Mouse (Mus musculus) heart, adult 9 months (tissue): ENCODE measurements around the gene Slc43a3.
"Not testable (repeated sequence)": the region's sequence is repeated elsewhere in the genome, so short reads cannot be mapped to it uniquely, and the experiment has no call there.

Experiments used
- DNase-seq, 2 experiments: peaks; one replicate each; pipeline ENCODE4 v3.0.0; 2022; ENCODE audit warnings: low spot score in 2 of 2

Gene Slc43a3

DNA sequence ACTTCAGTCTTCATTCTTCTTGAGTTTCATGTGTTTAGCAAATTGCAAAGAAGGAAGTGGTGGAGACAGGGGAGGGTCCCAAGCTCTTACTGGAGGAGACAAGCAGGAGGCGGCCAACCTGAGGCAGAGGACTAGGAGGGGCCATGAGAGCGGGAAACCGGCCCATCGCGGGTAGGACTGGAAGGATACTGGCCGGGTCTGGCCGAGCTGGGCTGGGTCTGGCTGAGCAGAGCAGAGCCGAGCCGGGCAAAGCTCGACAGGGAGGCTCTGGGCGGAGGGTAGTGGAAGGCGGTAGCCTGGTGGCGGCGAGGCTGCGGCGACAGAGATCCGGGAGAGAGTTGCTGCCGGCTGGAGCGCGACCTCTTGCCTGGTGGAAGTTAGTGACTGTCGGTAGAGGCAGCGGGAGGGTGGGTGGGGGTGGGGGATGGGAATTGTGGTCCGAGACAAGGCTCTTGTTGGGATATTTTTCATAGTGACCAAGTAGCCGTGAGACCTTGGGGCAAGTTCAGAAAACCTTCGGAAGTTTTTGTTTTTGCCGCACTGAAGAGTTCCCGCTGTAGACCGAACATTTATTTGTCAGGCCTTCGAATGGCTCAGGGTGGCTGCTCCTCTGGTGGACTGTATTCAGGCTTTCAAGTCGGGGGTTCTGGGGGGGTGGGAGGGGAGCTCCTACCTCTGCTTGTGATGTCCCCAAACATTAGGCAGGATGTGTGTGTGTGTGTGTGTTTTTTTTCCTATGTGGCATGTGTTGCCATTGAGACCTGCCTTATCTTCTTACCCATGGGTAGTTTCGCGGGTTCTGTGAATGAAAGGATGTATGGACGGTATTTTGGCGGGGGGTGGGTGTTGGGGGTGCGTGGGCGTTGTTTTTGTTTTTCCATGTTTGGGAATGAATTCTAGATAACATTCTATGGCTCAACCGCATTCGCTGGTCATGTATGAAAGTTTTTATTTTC, at the start of gene Slc43a3:
Gene Slc43a3 (plus strand): TSS at position 106 of the 956 bp plus-strand sequence.
- peak; percentile 92 to 96 for DNase-seq

GRCm38 (mm10) chr2:84886821-84887281, 49.5 kb upstream of the Slc43a3 start:
- peak in 1 of 2 experiments; percentile 45 for DNase-seq

- DNase-seq, result peak; percentile 51 to 53
Measured at GRCm38 (mm10) chr2:84887411-84888271, 48.7 kb upstream of the Slc43a3 start.

GRCm38 (mm10) chr2:84888657-84889315, 47.6 kb upstream of the Slc43a3 start:
- DNase-seq, result peak; percentile 74 to 83

DNA sequence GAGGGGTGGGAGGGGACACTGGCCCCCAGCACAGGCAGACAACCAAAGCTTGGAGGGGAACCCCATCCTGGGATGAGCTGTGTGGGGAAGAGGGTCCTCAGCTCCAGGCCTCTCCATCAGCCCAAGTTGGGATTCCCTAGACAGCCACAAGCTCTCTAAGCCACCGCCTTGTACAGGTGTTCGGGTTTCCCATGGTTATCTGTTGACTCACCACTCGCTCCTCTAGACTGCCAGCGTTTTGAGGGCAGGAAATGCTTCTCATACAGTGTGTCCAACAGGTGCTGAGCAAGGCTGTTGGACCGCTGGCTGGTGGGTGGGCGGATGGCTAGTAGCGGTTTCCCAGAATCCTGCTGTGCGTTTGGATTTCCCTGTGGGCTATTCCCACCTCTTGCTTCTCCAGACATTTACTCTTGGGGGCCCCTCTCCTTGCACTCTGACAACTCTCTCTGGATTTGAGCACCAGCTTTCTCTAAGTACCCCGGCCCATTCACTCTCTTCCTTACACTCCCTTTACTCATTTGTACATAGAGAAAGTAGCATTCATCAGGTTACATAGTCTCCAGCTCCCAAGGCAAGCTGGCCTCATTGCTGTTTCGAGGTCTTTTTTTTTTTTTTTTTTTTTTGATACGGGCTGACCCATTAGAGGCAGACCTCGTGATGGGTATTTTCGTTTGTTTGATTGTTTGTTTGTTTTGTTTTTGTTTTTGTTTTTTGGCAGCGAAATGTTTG, 46.9 kb upstream of the Slc43a3 start:
- peak in 1 of 2 experiments; percentile 39 for DNase-seq

GRCm38 (mm10) chr2:84890045-84890340, 46.4 kb upstream of the Slc43a3 start:
- DNase-seq, result peak; percentile 72 to 87

DNA sequence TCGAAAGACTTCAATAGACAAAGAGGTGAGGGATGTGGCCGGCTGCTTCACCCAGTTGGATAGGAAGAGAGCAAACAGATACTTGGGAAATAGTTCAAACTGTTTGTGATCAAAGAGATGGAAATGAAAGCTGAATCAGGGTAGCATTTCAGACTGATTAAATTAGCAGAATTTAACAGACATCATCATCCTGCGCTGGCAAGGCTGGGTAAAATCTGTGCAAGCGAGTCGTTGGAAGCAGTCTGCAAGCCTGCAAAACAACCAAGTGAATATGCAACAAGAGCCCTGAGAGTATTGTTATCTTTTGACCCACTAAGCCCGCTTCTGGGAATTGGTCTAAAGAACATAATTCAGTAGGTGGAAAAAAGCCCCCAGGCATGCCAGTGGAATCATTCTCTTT, 43.0 kb upstream of the Slc43a3 start:
- DNase-seq, result no peak

- peak; percentile 54 to 71 for DNase-seq
Measured at GRCm38 (mm10) chr2:84895495-84896198, 40.7 kb upstream of the Slc43a3 start.

DNA sequence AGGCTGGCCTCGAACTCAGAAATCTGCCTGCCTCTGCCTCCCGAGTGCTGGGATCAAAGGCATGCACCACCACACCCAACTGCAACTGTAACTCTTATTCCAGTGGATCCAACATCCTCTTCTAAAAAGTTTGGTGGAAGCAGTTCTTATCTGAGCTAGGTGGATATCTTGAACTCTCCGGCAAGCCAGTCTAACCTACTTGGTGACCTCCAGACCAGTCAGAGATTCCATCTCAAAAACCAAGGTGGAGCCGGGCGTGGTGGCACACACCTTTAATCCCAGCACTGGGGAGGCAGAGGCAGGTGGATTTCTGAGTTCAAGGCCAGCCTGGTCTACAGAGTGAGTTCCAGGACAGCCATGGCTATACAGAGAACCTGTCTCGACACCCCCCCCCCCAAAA, 39.7 kb upstream of the Slc43a3 start:
- DNase-seq, result not testable (repeated sequence)

- no peak for DNase-seq
Measured at GRCm38 (mm10) chr2:84912722-84913121, 23.7 kb upstream of the Slc43a3 start.

DNA sequence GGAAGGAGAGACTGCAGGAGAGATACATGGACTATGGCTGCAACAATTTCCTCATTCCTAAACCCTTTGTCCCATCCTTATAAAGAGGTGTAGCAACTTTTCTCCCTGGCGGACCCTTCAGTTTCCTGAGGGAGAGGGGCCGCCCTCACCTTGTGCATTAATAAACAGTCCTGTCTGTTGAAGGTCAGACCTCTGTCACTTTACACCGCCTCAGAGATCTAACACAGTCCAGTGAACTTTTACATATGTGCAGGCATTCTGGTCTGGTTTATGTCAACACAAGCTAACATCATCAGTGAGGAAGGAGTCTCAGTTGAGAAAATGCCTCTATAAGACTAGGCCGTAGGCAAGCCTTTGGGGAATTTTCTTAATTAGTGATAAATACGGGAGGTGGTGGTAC, 22.5 kb upstream of the Slc43a3 start:
- no peak for DNase-seq

- peak; percentile 72 to 85 for DNase-seq
Measured at GRCm38 (mm10) chr2:84915330-84915729, 21.0 kb upstream of the Slc43a3 start.

- peak; percentile 90 to 93 for DNase-seq
Measured at GRCm38 (mm10) chr2:84916548-84917320, 19.6 kb upstream of the Slc43a3 start.

DNA sequence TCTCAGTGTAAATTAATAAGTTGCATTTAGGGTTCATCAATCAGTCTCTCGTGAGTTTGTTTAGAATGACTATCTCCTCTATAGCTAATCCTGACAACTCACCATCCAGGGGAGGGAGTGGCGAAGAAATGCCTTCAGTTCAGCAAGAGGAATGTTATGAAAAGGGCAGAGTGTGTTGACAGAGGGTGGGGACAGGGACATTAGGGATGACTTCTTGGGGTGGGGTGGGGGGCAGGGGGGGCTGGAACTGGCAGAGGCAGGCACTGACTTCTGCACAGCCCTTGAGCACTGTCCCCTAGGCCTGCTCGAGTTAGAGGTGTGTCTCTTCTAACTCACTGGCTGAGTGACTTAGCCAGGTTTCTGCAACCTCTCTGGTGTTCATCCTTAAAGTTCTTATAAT, 18.2 kb upstream of the Slc43a3 start:
- DNase-seq, result no peak

- DNase-seq, result no peak
Measured at GRCm38 (mm10) chr2:84919601-84920108, 16.7 kb upstream of the Slc43a3 start.

DNA sequence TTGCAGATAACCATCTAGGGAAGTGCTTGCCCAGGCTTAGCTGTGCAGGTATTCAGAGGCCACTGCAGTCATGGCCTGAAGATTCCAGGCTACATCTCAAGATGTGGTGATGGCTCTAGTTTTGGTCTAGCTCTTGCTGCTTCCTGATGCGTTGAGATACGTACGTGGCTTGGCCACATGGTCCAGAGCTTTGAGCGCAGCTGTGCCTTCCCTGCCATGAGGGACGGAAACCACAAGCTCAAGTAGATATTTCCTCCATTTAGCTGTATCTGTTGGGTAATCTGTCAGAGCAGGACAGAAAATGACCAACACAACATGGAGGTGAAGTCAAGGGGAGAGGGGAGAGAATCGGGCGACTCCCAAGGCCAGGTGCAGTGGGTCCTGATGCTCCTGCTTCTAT, 6.2 kb upstream of the Slc43a3 start:
- DNase-seq, result no peak

GRCm38 (mm10) chr2:84933992-84934648, 2.3 kb upstream of the Slc43a3 start:
- DNase-seq, result no peak

DNA sequence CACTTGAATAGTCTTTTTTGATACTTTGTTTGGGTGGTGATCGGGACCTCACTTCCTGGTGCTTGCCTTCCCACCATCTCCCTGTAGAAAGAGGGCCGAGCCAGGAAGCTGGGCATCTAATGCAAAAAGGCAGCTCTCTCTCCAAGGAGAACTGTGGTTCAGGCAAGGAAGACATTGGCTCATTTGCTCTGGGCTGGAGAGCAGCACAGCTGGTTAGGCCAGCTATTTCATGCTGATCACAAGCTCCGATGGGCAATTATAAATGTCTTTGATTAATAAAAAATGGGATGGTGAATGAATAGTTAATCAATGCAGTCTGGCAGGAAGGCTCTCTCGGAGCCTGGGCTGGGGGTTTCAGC, 1.8 kb upstream of the Slc43a3 start:
- DNase-seq, result no peak

- DNase-seq, result no peak
Measured at GRCm38 (mm10) chr2:84935065-84935464, 1.3 kb upstream of the Slc43a3 start.
